Mouse (Mus musculus): ENCODE measurements around the gene Ncor2. TPM values are rescaled to one million over a fixed set of nuclear protein-coding genes. Genes with fewer than 3 reads are reported as not detected.

The Ncor2 gene
- polyA plus RNA-seq, 1 experiment from 2014 or later: 11.1 TPM

DNA sequence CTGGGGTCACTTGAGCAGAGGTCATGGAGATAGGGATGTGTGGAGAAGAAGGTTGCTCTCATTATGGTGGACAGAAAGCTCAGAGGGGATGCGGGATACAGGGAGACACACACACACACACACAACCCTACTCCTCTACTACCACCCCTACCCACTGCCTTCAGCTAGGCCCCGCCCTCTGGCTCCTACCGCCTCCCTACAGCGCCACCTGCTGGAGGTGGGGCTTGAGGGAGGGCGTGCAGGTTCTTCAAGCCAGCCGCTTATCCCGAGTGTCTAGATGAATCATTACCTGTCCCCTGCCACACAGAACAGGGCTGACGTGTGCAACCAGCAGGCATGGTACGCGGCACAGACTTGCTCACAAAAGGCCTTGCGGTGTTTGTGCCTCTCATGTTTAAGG is 10.6 kb upstream of the Ncor2 start:
- TF ChIP-seq CTCF (IDR thresholded peaks at IDR 0.05; ENCODE audit: low read depth) (peak; percentile 95), EP300 (optimal IDR thresholded peaks at IDR 0.05) (no peak)
- Histone ChIP-seq H3K36me3 (ENCODE audit: control insufficient read depth, insufficient read depth, low read length) (no peaks in the 10 kb centered on the region), H3K9ac (ENCODE audit: low read length) (no peak overlapping the region), H3K4me1 (replicated peaks; ENCODE audit: control insufficient read depth, insufficient read depth) (peaks cover 3% of the 10 kb centered on the region; the same call in 1 of the 2 replicates), H3K27me3 (ENCODE audit: control insufficient read depth, insufficient read depth, low read length) (no peaks in the 10 kb centered on the region), H3K4me3 (ENCODE audit: low read depth, low read length) (no peak overlapping the region), H3K27ac (replicated peaks) (peak overlapping the region; percentile 30), H3K9me3 (ENCODE audit: control insufficient read depth, low read length) (no peaks in the 10 kb centered on the region), H3K4me2 (replicated peaks; ENCODE audit: low read depth) (no peak overlapping the region)
- WGBS: 33% methylated on average over 11 of the region's 11 CpGs
- peak; percentile 75 for ATAC-seq (ENCODE audit: low FRiP score, low TSS enrichment)
- peak; percentile 86 for DNase-seq (ENCODE audit: low spot score)

DNA sequence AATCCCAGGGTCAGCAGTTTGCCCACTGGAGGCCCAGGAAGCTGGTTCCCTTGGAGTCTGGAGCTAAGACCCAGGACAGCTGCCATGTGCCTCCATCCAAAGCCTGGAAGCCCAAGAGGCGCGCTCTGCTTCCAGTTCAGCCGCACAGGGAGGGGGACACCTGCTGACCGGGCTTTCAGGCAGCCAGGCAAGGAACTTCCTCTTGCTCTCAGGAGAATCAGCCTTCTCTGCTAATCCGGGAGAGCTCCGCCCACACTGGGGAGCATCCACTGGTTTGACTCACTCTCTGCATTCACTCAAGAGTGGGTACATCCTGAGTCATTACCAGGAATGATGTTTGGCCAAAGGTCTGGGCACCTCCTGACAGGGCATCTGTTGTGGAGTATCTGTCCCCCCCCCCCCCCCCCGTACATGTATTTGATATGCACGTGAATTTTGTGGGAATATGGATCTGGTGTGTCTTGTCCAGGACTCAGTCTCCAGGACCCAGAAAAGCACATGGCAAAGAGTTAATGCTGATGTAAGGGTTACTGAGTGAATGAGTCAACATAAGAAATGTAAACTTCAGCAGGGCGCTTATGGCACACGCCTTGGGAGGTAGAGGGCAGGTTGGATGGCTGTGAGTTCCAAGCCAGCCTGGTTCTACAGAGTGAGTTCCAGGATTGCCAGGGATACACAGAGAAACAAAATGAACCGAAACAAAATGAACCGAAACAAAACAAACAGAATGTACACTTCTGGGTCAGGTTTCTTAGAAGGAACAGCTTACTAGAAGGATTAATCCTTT is 10.0 kb upstream of the Ncor2 start:
- DNase-seq (ENCODE audit: low spot score): peak; percentile 75
- no peak overlapping the region for H3K4me3 ChIP-seq (ENCODE audit: low read depth, low read length)
- no peak overlapping the region for H3K9ac ChIP-seq (ENCODE audit: low read length)
- H3K9me3 ChIP-seq (ENCODE audit: control insufficient read depth, low read length): no peaks in the 10 kb centered on the region
- TF ChIP-seq EP300 (optimal IDR thresholded peaks at IDR 0.05): no peak
- TF ChIP-seq CTCF (IDR thresholded peaks at IDR 0.05; ENCODE audit: low read depth): peak; percentile 31
- ATAC-seq (ENCODE audit: low FRiP score, low TSS enrichment): peak; percentile 77
- no peak overlapping the region for H3K4me2 ChIP-seq (replicated peaks; ENCODE audit: low read depth)
- WGBS: 11% methylated on average over 12 of the region's 12 CpGs
- peak overlapping the region; percentile 65 for H3K27ac ChIP-seq (replicated peaks)
- no peaks in the 10 kb centered on the region for H3K27me3 ChIP-seq (ENCODE audit: control insufficient read depth, insufficient read depth, low read length)
- H3K36me3 ChIP-seq (ENCODE audit: control insufficient read depth, insufficient read depth, low read length): no peaks in the 10 kb centered on the region
- H3K4me1 ChIP-seq (replicated peaks; ENCODE audit: control insufficient read depth, insufficient read depth): peaks cover 3% of the 10 kb centered on the region; the same call in 1 of the 2 replicates

DNA sequence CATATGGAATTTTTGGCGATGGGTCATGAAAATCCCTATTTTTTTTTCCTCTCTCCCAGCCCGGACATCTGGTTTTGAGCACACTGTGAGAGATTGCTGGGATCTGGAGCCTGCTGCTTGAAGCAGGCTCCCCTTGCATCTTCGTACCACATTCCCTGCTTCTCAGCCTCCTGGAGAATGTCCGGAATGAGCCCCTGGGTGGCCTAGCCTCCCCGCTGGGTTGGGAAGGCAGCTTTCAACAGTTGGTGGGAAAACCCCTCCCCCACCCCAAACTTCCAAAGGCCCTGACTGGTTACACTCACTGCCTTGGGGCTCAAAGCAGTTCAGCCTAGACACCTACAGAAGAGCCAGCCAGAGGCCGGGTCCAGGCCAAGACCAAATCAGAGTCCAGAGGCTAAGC is 5.8 kb upstream of the Ncor2 start:
- H3K4me2 ChIP-seq (replicated peaks; ENCODE audit: low read depth): no peak overlapping the region
- H3K36me3 ChIP-seq (ENCODE audit: control insufficient read depth, insufficient read depth, low read length): no peaks in the 10 kb centered on the region
- peak overlapping the region; percentile 45 for H3K27ac ChIP-seq (replicated peaks)
- peaks cover 3% of the 10 kb centered on the region; the same call in 1 of the 2 replicates for H3K4me1 ChIP-seq (replicated peaks; ENCODE audit: control insufficient read depth, insufficient read depth)
- H3K9ac ChIP-seq (ENCODE audit: low read length): no peak overlapping the region
- TF ChIP-seq EP300 (optimal IDR thresholded peaks at IDR 0.05) (peak; percentile 31), CTCF (IDR thresholded peaks at IDR 0.05; ENCODE audit: low read depth) (no peak)
- ATAC-seq (ENCODE audit: low FRiP score, low TSS enrichment) (no peak; the same call in 1 of the 2 replicates), DNase-seq (ENCODE audit: low spot score) (no peak)
- WGBS: 37% methylated on average over 6 of the region's 6 CpGs
- H3K9me3 ChIP-seq (ENCODE audit: control insufficient read depth, low read length): no peaks in the 10 kb centered on the region
- H3K27me3 ChIP-seq (ENCODE audit: control insufficient read depth, insufficient read depth, low read length): no peaks in the 10 kb centered on the region
- no peak overlapping the region for H3K4me3 ChIP-seq (ENCODE audit: low read depth, low read length)

DNA sequence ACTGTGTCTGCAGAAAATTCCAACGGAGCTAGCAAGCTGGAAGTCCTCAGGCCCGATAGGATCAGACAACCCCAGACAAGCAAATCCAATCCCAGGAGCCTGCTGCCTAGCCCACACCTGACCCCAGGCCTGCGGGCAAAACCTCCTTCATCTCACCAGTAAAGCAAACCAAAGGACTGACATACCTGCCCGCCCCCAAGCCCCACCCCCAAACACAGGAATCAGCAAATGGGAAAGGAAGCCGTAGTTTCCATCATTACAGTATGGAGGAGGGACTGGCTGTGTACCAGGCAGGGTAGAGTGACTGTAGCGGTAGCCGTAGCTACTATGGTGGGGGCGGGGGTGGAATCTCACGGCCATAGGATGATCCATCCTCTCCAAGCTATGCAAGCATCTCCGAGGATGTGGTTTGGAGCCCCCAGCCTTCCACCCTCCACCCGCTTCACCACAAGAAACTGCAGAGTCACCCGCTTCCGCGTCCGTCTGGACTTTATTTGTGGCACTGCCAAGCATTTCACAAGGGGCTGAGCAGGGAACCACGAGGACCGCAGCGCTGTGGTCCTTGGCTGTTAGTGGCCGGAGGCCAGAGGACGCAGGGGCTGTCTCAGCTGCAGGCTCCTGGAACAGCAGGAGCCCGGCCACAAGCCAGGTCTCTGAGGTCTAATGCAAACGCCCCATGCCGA is 4.4 kb upstream of the Ncor2 start:
- no peak for DNase-seq (ENCODE audit: low spot score)
- Histone ChIP-seq H3K4me3 (ENCODE audit: low read depth, low read length) (no peak overlapping the region), H3K36me3 (ENCODE audit: control insufficient read depth, insufficient read depth, low read length) (no peaks in the 10 kb centered on the region), H3K4me1 (replicated peaks; ENCODE audit: control insufficient read depth, insufficient read depth) (0 out of 2 replicates have a peak, but pooled peaks cover 2% of the 10 kb centered on the region), H3K4me2 (replicated peaks; ENCODE audit: low read depth) (no peak overlapping the region), H3K9me3 (ENCODE audit: control insufficient read depth, low read length) (no peaks in the 10 kb centered on the region), H3K27ac (replicated peaks) (0 out of 2 replicates have a peak overlapping the region, but pooled peaks have one; percentile 45), H3K27me3 (ENCODE audit: control insufficient read depth, insufficient read depth, low read length) (no peaks in the 10 kb centered on the region), H3K9ac (ENCODE audit: low read length) (0 out of 2 replicates have a peak overlapping the region, but pooled peaks have one; percentile 35)
- TF ChIP-seq CTCF (IDR thresholded peaks at IDR 0.05; ENCODE audit: low read depth): no peak
- no peak for TF ChIP-seq EP300 (optimal IDR thresholded peaks at IDR 0.05)
- WGBS: 46% methylated on average over 23 of the region's 23 CpGs
- no peak for ATAC-seq (ENCODE audit: low FRiP score, low TSS enrichment)

DNA sequence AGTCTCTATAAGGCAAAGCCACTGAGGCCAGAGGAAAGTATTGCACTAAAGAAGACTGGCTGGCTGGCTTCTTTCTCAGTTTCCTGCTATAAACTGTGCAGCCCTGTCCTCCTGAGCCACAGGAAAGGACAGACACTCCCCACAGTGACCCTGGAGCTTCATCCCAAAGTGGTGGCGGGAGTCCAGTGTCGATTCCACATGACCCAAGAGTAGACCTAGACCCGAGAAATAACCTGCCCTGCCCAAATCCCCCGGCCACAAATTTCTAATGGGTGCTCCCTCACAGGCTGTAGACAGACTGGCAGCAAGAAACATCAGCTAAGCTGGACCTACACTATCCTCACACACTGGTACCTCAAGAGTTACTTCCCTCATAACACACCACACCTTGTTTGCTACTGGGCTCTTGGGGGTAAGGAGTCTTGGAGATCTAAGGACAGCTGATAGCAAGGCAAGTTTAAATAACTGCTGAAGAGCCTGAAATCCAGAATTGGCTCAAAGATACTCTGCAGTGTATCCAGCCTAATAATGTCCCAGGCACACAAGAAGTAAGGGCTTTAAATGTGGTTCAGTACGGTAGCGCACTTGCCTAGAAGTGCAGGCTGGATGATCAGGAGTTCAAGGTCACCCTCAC is 1.7 kb upstream of the Ncor2 start:
- WGBS: 66% methylated on average over 6 of the region's 6 CpGs
- Histone ChIP-seq H3K9me3 (ENCODE audit: control insufficient read depth, low read length) (no peaks in the 10 kb centered on the region), H3K4me2 (replicated peaks; ENCODE audit: low read depth) (no peak overlapping the region), H3K9ac (ENCODE audit: low read length) (no peak overlapping the region), H3K27ac (replicated peaks) (peak overlapping the region; percentile 83), H3K36me3 (ENCODE audit: control insufficient read depth, insufficient read depth, low read length) (no peaks in the 10 kb centered on the region), H3K4me3 (ENCODE audit: low read depth, low read length) (no peak overlapping the region), H3K4me1 (replicated peaks; ENCODE audit: control insufficient read depth, insufficient read depth) (peaks cover 7% of the 10 kb centered on the region; the same call in 1 of the 2 replicates), H3K27me3 (ENCODE audit: control insufficient read depth, insufficient read depth, low read length) (no peaks in the 10 kb centered on the region)
- DNase-seq (ENCODE audit: low spot score): no peak
- no peak for ATAC-seq (ENCODE audit: low FRiP score, low TSS enrichment)
- TF ChIP-seq EP300 (optimal IDR thresholded peaks at IDR 0.05): no peak
- no peak for TF ChIP-seq CTCF (IDR thresholded peaks at IDR 0.05; ENCODE audit: low read depth)
